Mouse (Mus musculus): Measurements from ENCODE around the gene Fnip1. TPM values are rescaled to one million over a fixed set of nuclear protein-coding genes. Genes with fewer than 3 reads are reported as not detected.

The Fnip1 gene
- polyA plus RNA-seq, 1 experiment from 2014 or later = 12.4 TPM

- WGBS = 56% methylated on average over 3 of the region's 3 CpGs
- no peaks in the 10 kb centered on the region for H3K27me3 ChIP-seq
- no peak overlapping the region for H3K9ac ChIP-seq
- H3K9me3 ChIP-seq = no peaks in the 10 kb centered on the region
- H3K4me2 ChIP-seq (replicated peaks) = no peak overlapping the region
- H3K4me3 ChIP-seq = no peak overlapping the region
- H3K36me3 ChIP-seq = no peaks in the 10 kb centered on the region
- ATAC-seq (ENCODE audit: insufficient number of reproducible peaks, insufficient read depth, low FRiP score, low TSS enrichment) = no peak
- no peak overlapping the region for H3K27ac ChIP-seq
- no peaks in the 10 kb centered on the region for H3K4me1 ChIP-seq
Observed at GRCm38 (mm10) chr11:54464557-54465244, 26.7 kb downstream of the Fnip1 start.

GRCm38 (mm10) chr11:54472231-54472630 is 34.2 kb downstream of the Fnip1 start:
- Histone ChIP-seq H3K9me3 (no peaks in the 10 kb centered on the region), H3K4me2 (replicated peaks) (no peak overlapping the region)

GRCm38 (mm10) chr11:54478414-54478813 is 40.4 kb downstream of the Fnip1 start:
- ATAC-seq (ENCODE audit: insufficient number of reproducible peaks, insufficient read depth, low FRiP score, low TSS enrichment) = no peak
- Histone ChIP-seq H3K9ac (no peak overlapping the region), H3K27ac (no peak overlapping the region), H3K36me3 (peaks cover 10% of the 10 kb centered on the region), H3K9me3 (no peaks in the 10 kb centered on the region), H3K4me3 (no peak overlapping the region), H3K4me2 (replicated peaks) (no peak overlapping the region), H3K27me3 (no peaks in the 10 kb centered on the region), H3K4me1 (no peaks in the 10 kb centered on the region)
- 93% methylated on average over 1 of the region's 1 CpGs for WGBS

More at GRCm38 (mm10) chr11:54472231-54472630, 34.2 kb downstream of the Fnip1 start:
- no peaks in the 10 kb centered on the region for H3K4me1 ChIP-seq
- 91% methylated on average over 4 of the region's 4 CpGs for WGBS
- peaks cover 13% of the 10 kb centered on the region for H3K36me3 ChIP-seq
- ATAC-seq (ENCODE audit: insufficient number of reproducible peaks, insufficient read depth, low FRiP score, low TSS enrichment) = no peak
- no peak overlapping the region for H3K9ac ChIP-seq
- no peaks in the 10 kb centered on the region for H3K27me3 ChIP-seq
- H3K27ac ChIP-seq = no peak overlapping the region
- H3K4me3 ChIP-seq = no peak overlapping the region

- Histone ChIP-seq H3K4me3 (no peak overlapping the region), H3K27ac (no peak overlapping the region), H3K27me3 (no peaks in the 10 kb centered on the region), H3K4me2 (replicated peaks) (no peak overlapping the region), H3K9ac (no peak overlapping the region), H3K9me3 (no peaks in the 10 kb centered on the region), H3K36me3 (0 out of 2 replicates have a peak, but pooled peaks cover under 1% of the 10 kb centered on the region), H3K4me1 (no peaks in the 10 kb centered on the region)
- WGBS = 85% methylated on average over 3 of the region's 3 CpGs
- ATAC-seq (ENCODE audit: insufficient number of reproducible peaks, insufficient read depth, low FRiP score, low TSS enrichment) = no peak
Observed at GRCm38 (mm10) chr11:54486041-54486440, 48.0 kb downstream of the Fnip1 start.

- WGBS = 98% methylated on average over 1 of the region's 1 CpGs
- H3K4me3 ChIP-seq = no peak overlapping the region
- no peak for ATAC-seq (ENCODE audit: insufficient number of reproducible peaks, insufficient read depth, low FRiP score, low TSS enrichment)
- no peak overlapping the region for H3K27ac ChIP-seq
- no peaks in the 10 kb centered on the region for H3K4me1 ChIP-seq
- no peaks in the 10 kb centered on the region for H3K9me3 ChIP-seq
- H3K9ac ChIP-seq = no peak overlapping the region
- H3K4me2 ChIP-seq (replicated peaks) = no peak overlapping the region
- H3K36me3 ChIP-seq = 0 out of 2 replicates have a peak, but pooled peaks cover 8% of the 10 kb centered on the region
- no peaks in the 10 kb centered on the region for H3K27me3 ChIP-seq
Observed at GRCm38 (mm10) chr11:54491946-54492558, 54.1 kb downstream of the Fnip1 start.

- ATAC-seq (ENCODE audit: insufficient number of reproducible peaks, insufficient read depth, low FRiP score, low TSS enrichment) = no peak
- no peak overlapping the region for H3K4me3 ChIP-seq
- no peak overlapping the region for H3K9ac ChIP-seq
- H3K27ac ChIP-seq = no peak overlapping the region
- no peaks in the 10 kb centered on the region for H3K4me1 ChIP-seq
- WGBS = 79% methylated on average over 4 of the region's 4 CpGs
- 0 out of 2 replicates have a peak, but pooled peaks cover 8% of the 10 kb centered on the region for H3K36me3 ChIP-seq
- H3K27me3 ChIP-seq = no peaks in the 10 kb centered on the region
- no peak overlapping the region for H3K4me2 ChIP-seq (replicated peaks)
- H3K9me3 ChIP-seq = no peaks in the 10 kb centered on the region
Observed at GRCm38 (mm10) chr11:54492559-54492958, 54.6 kb downstream of the Fnip1 start.

- H3K9ac ChIP-seq = no peak overlapping the region
- H3K27me3 ChIP-seq = no peaks in the 10 kb centered on the region
- no peak for ATAC-seq (ENCODE audit: insufficient number of reproducible peaks, insufficient read depth, low FRiP score, low TSS enrichment)
- no peak overlapping the region for H3K4me3 ChIP-seq
- H3K4me1 ChIP-seq = no peaks in the 10 kb centered on the region
- no peak overlapping the region for H3K4me2 ChIP-seq (replicated peaks)
- no peak overlapping the region for H3K27ac ChIP-seq
- peaks cover 23% of the 10 kb centered on the region for H3K36me3 ChIP-seq
- 80% methylated on average over 5 of the region's 5 CpGs for WGBS
- no peaks in the 10 kb centered on the region for H3K9me3 ChIP-seq
Observed at GRCm38 (mm10) chr11:54499838-54500237, 61.8 kb downstream of the Fnip1 start.

- no peaks in the 10 kb centered on the region for H3K27me3 ChIP-seq
- H3K4me2 ChIP-seq (replicated peaks) = no peak overlapping the region
- WGBS = 92% methylated on average over 4 of the region's 4 CpGs
- no peaks in the 10 kb centered on the region for H3K9me3 ChIP-seq
- H3K4me3 ChIP-seq = no peak overlapping the region
- peaks cover 23% of the 10 kb centered on the region for H3K36me3 ChIP-seq
- no peak overlapping the region for H3K9ac ChIP-seq
- no peak overlapping the region for H3K27ac ChIP-seq
- ATAC-seq (ENCODE audit: insufficient number of reproducible peaks, insufficient read depth, low FRiP score, low TSS enrichment) = no peak
- H3K4me1 ChIP-seq = no peaks in the 10 kb centered on the region
Observed at GRCm38 (mm10) chr11:54502546-54503245, 64.7 kb downstream of the Fnip1 start.

GRCm38 (mm10) chr11:54513584-54513983 is 75.6 kb downstream of the Fnip1 start:
- Histone ChIP-seq H3K4me2 (replicated peaks) (no peak overlapping the region), H3K27ac (no peak overlapping the region), H3K9ac (no peak overlapping the region), H3K27me3 (no peaks in the 10 kb centered on the region), H3K9me3 (no peaks in the 10 kb centered on the region), H3K4me3 (no peak overlapping the region), H3K36me3 (peaks cover 6% of the 10 kb centered on the region), H3K4me1 (no peaks in the 10 kb centered on the region)
- no peak for ATAC-seq (ENCODE audit: insufficient number of reproducible peaks, insufficient read depth, low FRiP score, low TSS enrichment)

GRCm38 (mm10) chr11:54521927-54522528 is 84.0 kb downstream of the Fnip1 start:
- no peaks in the 10 kb centered on the region for H3K9me3 ChIP-seq
- WGBS = under 1% methylated on average over 18 of the region's 18 CpGs
- H3K36me3 ChIP-seq = no peaks in the 10 kb centered on the region
- H3K4me2 ChIP-seq (replicated peaks) = peak overlapping the region; percentile 66
- H3K9ac ChIP-seq = peak overlapping the region; percentile 51
- peak overlapping the region; percentile 94 for H3K27ac ChIP-seq
- H3K4me1 ChIP-seq = peaks cover 14% of the 10 kb centered on the region
- no peaks in the 10 kb centered on the region for H3K27me3 ChIP-seq
- H3K4me3 ChIP-seq = peak overlapping the region; percentile 87
- ATAC-seq (ENCODE audit: insufficient number of reproducible peaks, insufficient read depth, low FRiP score, low TSS enrichment) = 0 out of 2 replicates have a peak, but pooled peaks have one; percentile 1

GRCm38 (mm10) chr11:54522529-54523430 is 84.8 kb downstream of the Fnip1 start, which contains the start of gene Rapgef6:
TSS of gene Rapgef6 (plus strand) at chr11:54522847.
- H3K4me3 ChIP-seq = peak within 1 kb of the TSS; percentile 87
- H3K27ac ChIP-seq = peak within 1 kb of the TSS; percentile 94
- no peaks in the 10 kb centered on the region for H3K27me3 ChIP-seq
- H3K9ac ChIP-seq = peak within 1 kb of the TSS; percentile 90
- H3K9me3 ChIP-seq = no peaks in the 10 kb centered on the region
- H3K4me1 ChIP-seq = peaks cover 14% of the 10 kb centered on the region
- no peaks in the 10 kb centered on the region for H3K36me3 ChIP-seq
- peak within 1 kb of the TSS; percentile 66 for H3K4me2 ChIP-seq (replicated peaks)
- ATAC-seq (ENCODE audit: insufficient number of reproducible peaks, insufficient read depth, low FRiP score, low TSS enrichment) = peak; percentile 93
- under 1% methylated on average over 73 of the region's 73 CpGs for WGBS
